Mouse (Mus musculus) adrenal gland, adult 18-20 months (tissue): ENCODE measurements at regions not wholly inside any gene's neighbourhood (a gene's known extent, or its start where the extent isn't known, plus 50 kb on each side); places are given as distances from the start of the nearest gene placed in this dataset.

Source experiments
- DNase-seq, 2 experiments: peaks; one replicate each; pipeline ENCODE4 v3.0.0; 2021 to 2022; ENCODE audit warnings: low spot score in 2 of 2
- microRNA-seq, 2 experiments: library from miRNA; unstranded; fragments of <30 nt; microRNA quantifications; one replicate each; pipeline ENCODE4 v1.2.0; 2021; ENCODE audit warnings: borderline number of aligned reads in 2 of 2

DNA sequence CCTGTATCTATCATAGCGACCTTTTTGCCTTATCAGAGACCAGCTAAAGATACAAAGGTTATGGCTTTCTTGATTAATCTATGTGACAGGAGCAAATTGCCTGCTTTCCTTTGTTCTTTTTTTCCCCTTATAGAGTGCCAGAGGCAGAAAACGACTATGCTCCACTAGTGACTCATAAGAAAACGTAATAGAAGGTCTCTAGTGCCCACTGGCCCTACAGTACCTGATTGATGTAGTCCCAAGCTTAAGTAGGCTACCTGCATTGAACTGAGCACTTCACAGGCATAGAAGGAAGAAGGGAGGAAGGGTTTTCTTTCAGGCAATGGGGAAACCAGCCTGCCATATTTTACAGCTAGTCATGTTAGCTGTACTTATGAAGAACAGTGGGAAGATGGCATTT lies 116.0 kb upstream of the Tusc1 start:
- DNase-seq = no peak

DNA sequence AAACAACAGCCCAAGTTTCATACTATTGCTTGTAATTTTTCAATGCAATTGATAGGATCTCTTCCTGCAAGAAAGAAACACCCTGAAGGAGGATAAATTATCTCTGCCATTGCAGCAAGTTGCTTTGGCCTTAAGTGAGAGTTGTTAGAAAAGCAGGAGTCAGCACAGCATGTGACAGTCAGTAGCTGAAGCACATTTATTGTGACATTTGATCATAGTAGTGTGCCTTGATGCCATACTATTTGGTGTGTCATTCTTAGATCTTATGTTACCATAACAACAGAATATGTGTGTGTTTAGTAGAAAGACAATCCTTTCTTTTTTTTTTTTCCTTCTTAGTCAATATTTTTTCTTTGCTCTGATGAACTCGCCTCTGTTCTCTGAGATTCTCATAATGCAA lies 115.5 kb upstream of the Tusc1 start:
- no peak for DNase-seq

DNA sequence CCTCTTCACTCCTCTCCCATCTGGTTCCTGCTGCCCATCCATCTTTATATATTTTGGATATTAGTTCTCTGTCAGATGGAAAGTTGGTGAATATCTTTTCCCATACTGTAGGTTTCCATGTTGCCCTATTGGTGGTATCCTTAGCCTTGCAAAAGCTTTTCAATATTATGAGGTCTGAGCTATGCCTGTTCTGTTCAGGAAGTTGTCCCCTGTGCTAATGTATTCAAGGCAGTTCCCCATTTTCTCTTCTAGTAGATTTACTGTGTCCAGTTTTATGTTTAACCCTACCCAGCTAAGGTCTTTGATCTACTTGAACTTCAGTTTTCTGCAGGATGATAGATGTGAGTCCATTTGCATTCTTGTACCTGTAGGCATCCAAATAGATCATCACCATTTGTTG lies 109.4 kb upstream of the Tusc1 start:
- no peak for DNase-seq

DNA sequence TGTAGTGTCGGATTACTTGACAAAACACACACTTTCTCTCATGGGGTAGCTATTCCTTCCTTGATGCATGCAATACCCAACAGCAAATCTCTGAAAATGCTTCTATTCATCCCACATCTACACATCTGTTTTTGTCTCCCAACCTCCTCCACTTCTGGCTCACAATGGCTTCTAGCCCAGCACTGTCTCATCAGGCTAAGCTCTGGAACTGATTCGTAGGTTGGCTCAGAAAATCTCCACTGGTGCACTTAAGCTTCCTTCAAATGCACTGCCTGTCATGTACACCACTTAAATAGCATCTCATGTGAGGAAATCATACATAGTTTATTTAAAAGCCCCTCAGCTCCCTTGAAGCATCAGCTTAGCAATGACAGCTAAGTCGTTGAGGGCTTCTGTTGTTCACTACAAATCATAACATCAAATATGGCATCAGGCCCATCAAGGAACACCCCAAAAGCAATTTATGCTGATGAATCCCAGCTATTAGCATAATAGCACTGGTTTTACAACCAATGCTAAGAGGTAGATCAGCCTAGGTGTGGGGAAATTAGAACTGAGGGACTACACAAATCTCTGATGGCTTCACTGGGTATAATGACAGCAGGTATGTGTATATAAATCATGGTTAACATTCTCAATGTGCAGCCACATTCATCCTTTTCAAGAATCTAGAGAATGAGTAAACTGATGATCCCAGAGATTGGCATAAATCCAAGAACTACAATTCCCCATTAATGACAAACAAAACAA lies 103.5 kb upstream of the Tusc1 start:
- no peak for DNase-seq

DNA sequence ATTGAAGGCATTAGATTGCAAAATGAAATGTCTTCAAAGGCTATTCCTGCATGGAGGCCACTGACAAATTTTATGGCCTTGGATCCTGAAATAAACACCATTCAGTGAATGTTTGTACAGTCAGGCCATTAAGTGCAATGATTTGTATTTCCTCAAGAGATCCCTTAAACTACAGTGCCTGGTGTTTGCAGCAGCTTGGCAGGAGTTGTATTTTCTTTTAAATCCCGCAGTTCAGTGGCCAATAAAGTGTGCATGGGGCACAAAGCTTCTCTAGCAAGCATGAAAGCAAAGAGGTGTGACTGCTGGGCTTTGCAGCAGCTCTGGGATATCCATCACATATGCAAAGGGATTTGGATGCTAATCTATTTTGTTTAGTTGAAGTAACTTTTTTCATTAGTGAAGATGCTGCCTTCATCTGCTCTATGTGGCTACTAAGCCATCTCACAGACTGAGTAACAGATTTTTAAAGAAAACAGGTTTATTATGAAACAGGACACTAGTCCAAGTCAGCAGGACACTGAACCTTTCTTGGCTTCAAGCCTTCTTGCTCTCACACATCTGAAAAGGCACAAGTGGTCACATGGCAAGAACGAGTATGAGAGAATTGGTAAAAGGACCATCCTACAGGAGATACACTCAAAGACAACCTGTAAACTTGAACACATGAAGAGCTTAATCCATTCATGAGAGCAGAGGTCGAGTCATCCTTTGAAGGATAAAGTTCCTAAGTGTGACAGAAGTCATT lies 102.2 kb upstream of the Tusc1 start:
- DNase-seq = no peak

GRCm38 (mm10) chr4:93412695-93413094 lies 77.4 kb upstream of the Tusc1 start:
- DNase-seq = no peak

DNA sequence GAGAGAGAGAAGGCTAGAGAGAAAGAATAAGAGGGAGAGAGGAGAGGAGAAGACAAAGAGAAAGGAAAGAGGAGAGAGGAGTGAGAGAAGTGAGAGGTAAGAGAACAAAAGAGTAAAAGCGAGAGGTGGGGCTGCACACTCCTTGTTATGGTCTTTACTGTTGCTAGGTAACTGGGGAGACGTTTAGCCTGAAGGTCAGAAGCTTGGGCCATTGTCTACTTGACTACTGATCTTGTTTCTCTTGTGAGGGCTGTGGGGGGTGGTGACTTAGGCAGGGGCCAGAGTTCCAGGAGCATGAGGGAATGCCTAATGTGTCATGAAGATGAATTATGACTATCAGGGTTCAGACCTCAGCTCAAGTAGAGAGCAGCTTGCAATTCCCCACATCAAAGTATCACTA lies 71.6 kb upstream of the Tusc1 start:
- no peak for DNase-seq

DNA sequence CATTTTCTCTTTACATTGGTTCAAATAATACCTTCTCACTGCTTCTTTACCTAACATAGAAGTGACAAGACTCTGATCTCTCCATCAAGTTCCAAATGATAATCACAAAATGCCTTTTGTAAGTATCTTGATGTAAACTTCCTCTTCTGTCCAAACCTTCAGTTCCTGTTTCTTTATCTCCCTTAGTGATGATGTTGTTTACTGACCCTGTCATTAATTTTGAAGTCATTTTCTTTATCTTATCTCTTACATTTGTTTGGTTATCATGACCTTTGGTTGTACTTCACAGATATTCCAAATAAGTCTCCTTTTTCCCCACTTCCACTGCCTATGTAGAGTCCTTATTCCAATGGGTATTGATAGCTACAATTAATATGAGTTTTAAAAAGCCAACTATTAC lies 65.3 kb upstream of the Tusc1 start:
- no peak for DNase-seq

Small RNAs in the stretch of these regions (microRNA-seq; reads per million reads assigned to microRNA genes)
- gene Gm22619 = 0 reads per million in 2 experiments
